Mouse (Mus musculus): ENCODE data around the gene Wdsub1.

DNA sequence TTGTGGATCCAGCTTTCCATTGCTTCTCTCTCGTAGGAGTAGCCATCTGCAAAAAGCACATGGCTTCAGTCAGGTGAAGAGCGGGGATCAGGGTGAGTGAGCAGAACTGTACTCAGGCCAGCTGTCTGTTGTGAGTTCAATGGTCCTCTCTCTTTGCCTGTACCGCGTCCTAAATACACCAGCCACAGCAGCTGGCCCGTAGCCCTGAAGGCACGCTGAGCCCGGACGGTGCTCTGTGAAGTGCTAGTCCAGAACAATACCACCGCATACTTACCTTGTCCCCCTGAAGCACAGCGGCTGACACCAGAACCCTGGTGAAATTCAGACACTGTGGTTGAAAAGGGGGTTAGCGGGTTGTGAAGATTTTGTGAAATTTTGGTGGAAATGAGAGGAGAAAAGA, 29.5 kb downstream of the Wdsub1 start:
- TF ChIP-seq USF1 (IDR thresholded peaks at IDR 0.05; ENCODE audit: low read depth, low read length) (no peak), MXI1 (IDR thresholded peaks at IDR 0.05; ENCODE audit: low read depth, low read length) (no peak)

All from CH12.LX (cell line).